Mouse (Mus musculus): ENCODE results near the gene Ezh1. TPM values are rescaled to one million over a fixed set of nuclear protein-coding genes. Genes with fewer than 3 reads are reported as not detected.

Ezh1 gene
- polyA plus RNA-seq, 1 experiment from 2014 or later = 18.6 TPM

- Histone ChIP-seq H3K4me1 (replicated peaks; ENCODE audit: insufficient read depth, low read length) (peaks cover 33% of the 10 kb centered on the region), H3K27me3 (ENCODE audit: insufficient read depth, low read length) (peaks cover 4% of the 10 kb centered on the region; the same call in 1 of the 2 replicates), H3K4me2 (ENCODE audit: low read length) (peak overlapping the region; percentile 97; the same call in 1 of the 2 replicates), H3K36me3 (ENCODE audit: insufficient read depth, low read length) (0 out of 2 replicates have a peak, but pooled peaks cover 4% of the 10 kb centered on the region), H3K27ac (no peak overlapping the region), H3K4me3 (replicated peaks; ENCODE audit: low read depth, low read length) (peak overlapping the region; percentile 59; the same call in 1 of the 2 replicates), H3K9ac (ENCODE audit: low read depth, low read length) (0 out of 2 replicates have a peak overlapping the region, but pooled peaks have one; percentile 43), H3K9me3 (replicated peaks; ENCODE audit: low read length) (no peaks in the 10 kb centered on the region)
- WGBS = 46% methylated on average over 3 of the region's 3 CpGs
- DNase-seq (ENCODE audit: low spot score) = no peak
- TF ChIP-seq CTCF (IDR thresholded peaks at IDR 0.05; ENCODE audit: low read depth) = no peak
- ATAC-seq (replicated peaks; ENCODE audit: low FRiP score, low read depth) = no peak
Measured at GRCm38 (mm10) chr11:101263989-101264280, 37.7 kb upstream of the Ezh1 start.

GRCm38 (mm10) chr11:101263138-101263988 is 37.1 kb upstream of the Ezh1 start:
- Histone ChIP-seq H3K36me3 (ENCODE audit: insufficient read depth, low read length) (0 out of 2 replicates have a peak, but pooled peaks cover 4% of the 10 kb centered on the region), H3K4me1 (replicated peaks; ENCODE audit: insufficient read depth, low read length) (peaks cover 37% of the 10 kb centered on the region), H3K4me2 (ENCODE audit: low read length) (peak overlapping the region; percentile 97), H3K27me3 (ENCODE audit: insufficient read depth, low read length) (peaks cover 4% of the 10 kb centered on the region; the same call in 1 of the 2 replicates), H3K9me3 (replicated peaks; ENCODE audit: low read length) (no peaks in the 10 kb centered on the region), H3K4me3 (replicated peaks; ENCODE audit: low read depth, low read length) (peak overlapping the region; percentile 59), H3K9ac (ENCODE audit: low read depth, low read length) (peak overlapping the region; percentile 43; the same call in 1 of the 2 replicates), H3K27ac (no peak overlapping the region)
- DNase-seq (ENCODE audit: low spot score) = no peak
- WGBS = 24% methylated on average over 32 of the region's 32 CpGs
- TF ChIP-seq CTCF (IDR thresholded peaks at IDR 0.05; ENCODE audit: low read depth) = no peak
- ATAC-seq (replicated peaks; ENCODE audit: low FRiP score, low read depth) = no peak

- Histone ChIP-seq H3K4me3 (replicated peaks; ENCODE audit: low read depth, low read length) (peak overlapping the region; percentile 59), H3K4me2 (ENCODE audit: low read length) (peak overlapping the region; percentile 97), H3K9ac (ENCODE audit: low read depth, low read length) (peak overlapping the region; percentile 57), H3K9me3 (replicated peaks; ENCODE audit: low read length) (no peaks in the 10 kb centered on the region), H3K4me1 (replicated peaks; ENCODE audit: insufficient read depth, low read length) (peaks cover 37% of the 10 kb centered on the region), H3K27me3 (ENCODE audit: insufficient read depth, low read length) (peaks cover 4% of the 10 kb centered on the region; the same call in 1 of the 2 replicates), H3K36me3 (ENCODE audit: insufficient read depth, low read length) (0 out of 2 replicates have a peak, but pooled peaks cover 4% of the 10 kb centered on the region), H3K27ac (no peak overlapping the region; the same call in 1 of the 2 replicates)
- ATAC-seq (replicated peaks; ENCODE audit: low FRiP score, low read depth) = no peak
- peak; percentile 38 for TF ChIP-seq CTCF (IDR thresholded peaks at IDR 0.05; ENCODE audit: low read depth)
- DNase-seq (ENCODE audit: low spot score) = no peak
- WGBS = 8% methylated on average over 24 of the region's 24 CpGs
Measured at GRCm38 (mm10) chr11:101262272-101262967, 36.2 kb upstream of the Ezh1 start.

- ATAC-seq (replicated peaks; ENCODE audit: low FRiP score, low read depth) (no peak), DNase-seq (ENCODE audit: low spot score) (no peak)
- Histone ChIP-seq H3K4me2 (ENCODE audit: low read length) (peak overlapping the region; percentile 97), H3K4me1 (replicated peaks; ENCODE audit: insufficient read depth, low read length) (peaks cover 37% of the 10 kb centered on the region), H3K36me3 (ENCODE audit: insufficient read depth, low read length) (0 out of 2 replicates have a peak, but pooled peaks cover 7% of the 10 kb centered on the region), H3K27me3 (ENCODE audit: insufficient read depth, low read length) (peaks cover 4% of the 10 kb centered on the region; the same call in 1 of the 2 replicates), H3K9ac (ENCODE audit: low read depth, low read length) (peak overlapping the region; percentile 88), H3K4me3 (replicated peaks; ENCODE audit: low read depth, low read length) (peak overlapping the region; percentile 59), H3K27ac (peak overlapping the region; percentile 90), H3K9me3 (replicated peaks; ENCODE audit: low read length) (no peaks in the 10 kb centered on the region)
- 0% methylated on average over 30 of the region's 30 CpGs for WGBS
- TF ChIP-seq CTCF (IDR thresholded peaks at IDR 0.05; ENCODE audit: low read depth) = no peak
Measured at GRCm38 (mm10) chr11:101260826-101261380, 34.6 kb upstream of the Ezh1 start.

GRCm38 (mm10) chr11:101259948-101260825 is 33.9 kb upstream of the Ezh1 start, which contains the start of gene Wnk4:
Gene Wnk4 (plus strand): TSS chr11:101260567.
- WGBS = under 1% methylated on average over 41 of the region's 43 CpGs
- ATAC-seq (replicated peaks; ENCODE audit: low FRiP score, low read depth) (peak; percentile 77), DNase-seq (ENCODE audit: low spot score) (peak; percentile 93)
- H3K9me3 ChIP-seq (replicated peaks; ENCODE audit: low read length) = no peaks in the 10 kb centered on the region
- peak within 1 kb of the TSS; percentile 90 for H3K27ac ChIP-seq
- 0 out of 2 replicates have a peak, but pooled peaks cover 8% of the 10 kb centered on the region for H3K36me3 ChIP-seq (ENCODE audit: insufficient read depth, low read length)
- peak within 1 kb of the TSS; percentile 88 for H3K9ac ChIP-seq (ENCODE audit: low read depth, low read length)
- H3K4me2 ChIP-seq (ENCODE audit: low read length) = peak within 1 kb of the TSS; percentile 97
- H3K4me1 ChIP-seq (replicated peaks; ENCODE audit: insufficient read depth, low read length) = peaks cover 34% of the 10 kb centered on the region
- peaks cover 4% of the 10 kb centered on the region; the same call in 1 of the 2 replicates for H3K27me3 ChIP-seq (ENCODE audit: insufficient read depth, low read length)
- TF ChIP-seq CTCF (IDR thresholded peaks at IDR 0.05; ENCODE audit: low read depth) = no peak
- peak within 1 kb of the TSS; percentile 59 for H3K4me3 ChIP-seq (replicated peaks; ENCODE audit: low read depth, low read length)

All from kidney, postnatal 0 days (tissue).